Mouse (Mus musculus) T-helper 1 cell (primary cell): ENCODE results near the gene Prmt8.

Source experiments
- in situ Hi-C: fragments of 300-600 bp; cut with MboI, MseI; formaldehyde crosslinking; loops from one replicate; pipeline ENCODE4 v1.15.1; 2025; ENCODE audit warnings: high pct_unique_total_duplicates

The Prmt8 gene

DNA sequence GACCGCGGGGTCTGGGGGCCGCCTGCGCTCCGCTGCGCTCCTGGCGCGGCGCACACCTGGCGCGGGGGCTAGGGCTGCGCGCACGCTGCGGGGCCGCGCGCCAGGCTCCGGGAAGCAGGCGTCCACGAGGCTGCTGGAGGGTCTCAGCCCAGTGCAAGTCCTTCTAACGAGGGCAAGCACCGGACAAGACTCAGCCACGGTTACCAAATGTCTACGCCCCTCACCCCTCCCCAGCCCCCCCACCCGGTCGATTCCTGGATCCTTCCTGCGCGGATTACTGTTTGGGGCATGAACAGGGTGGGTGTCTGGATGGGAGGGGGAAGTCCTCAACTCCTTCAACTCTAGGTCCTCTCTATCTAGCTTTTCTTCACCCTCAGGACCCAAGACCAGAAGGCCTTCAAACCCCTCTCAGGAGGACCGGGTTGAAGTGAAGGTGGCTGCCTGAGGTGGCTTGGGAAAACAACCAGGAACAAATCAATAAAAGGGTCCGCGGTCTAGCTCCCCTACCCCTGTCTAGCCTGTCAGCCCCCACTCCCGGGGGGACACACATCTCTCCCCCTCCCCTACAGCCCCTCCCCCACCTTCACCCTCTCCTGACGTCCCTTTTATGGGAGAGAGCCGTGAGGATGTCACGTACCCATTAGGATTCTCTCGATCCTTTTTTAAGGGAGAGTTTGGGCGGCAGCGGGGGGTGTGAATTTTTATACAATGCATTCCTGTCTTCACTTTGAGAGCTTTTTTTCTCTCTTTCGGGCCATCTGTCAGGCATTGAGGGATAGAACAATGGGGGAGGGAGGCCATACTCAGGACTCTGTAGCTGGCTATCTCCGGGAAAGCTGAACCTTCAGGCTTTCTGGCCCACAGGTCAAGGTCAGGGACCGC is at the start of gene Prmt8:
Gene Prmt8 (minus strand): TSS at position 198 of the 882 bp plus-strand sequence.
- in situ Hi-C loops, result no loop called here

DNA sequence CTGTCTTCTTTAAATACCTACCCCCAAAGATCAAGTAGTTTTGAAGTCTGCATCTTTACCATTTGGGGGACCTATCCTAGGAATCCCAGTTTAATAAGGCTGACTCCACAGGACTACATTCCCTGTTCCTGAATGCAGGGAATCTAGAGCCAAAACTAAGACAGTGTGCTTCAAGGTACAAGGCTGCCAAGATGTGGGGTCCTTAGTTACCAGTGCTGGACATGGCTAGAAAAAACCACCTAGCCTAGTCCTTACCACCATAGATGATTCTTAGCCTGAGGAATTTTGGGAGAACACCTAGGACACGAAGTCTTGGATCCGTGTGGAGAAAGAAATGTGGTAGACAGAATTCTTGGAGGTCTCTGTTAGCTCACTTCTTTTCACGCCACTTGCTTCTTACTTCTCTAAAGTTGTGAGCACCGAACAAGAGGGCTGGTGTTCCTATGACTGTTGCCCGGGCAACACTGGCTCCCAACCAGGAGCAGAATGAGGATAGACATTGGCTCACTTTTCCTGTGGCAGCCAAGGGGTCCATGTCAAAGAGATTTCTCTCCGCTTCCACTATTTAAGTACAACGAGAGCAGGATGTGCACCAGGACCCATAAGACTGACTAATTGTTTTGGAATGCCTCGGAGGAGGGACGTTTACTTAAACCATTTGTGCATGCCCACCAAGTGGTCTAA is 33.9 kb upstream of the Prmt8 start:
- in situ Hi-C loops, result loop anchor here (25.0 kb wide), 1 partner anchor 1359 kb away; no protein-coding TSS in a partner anchor

DNA sequence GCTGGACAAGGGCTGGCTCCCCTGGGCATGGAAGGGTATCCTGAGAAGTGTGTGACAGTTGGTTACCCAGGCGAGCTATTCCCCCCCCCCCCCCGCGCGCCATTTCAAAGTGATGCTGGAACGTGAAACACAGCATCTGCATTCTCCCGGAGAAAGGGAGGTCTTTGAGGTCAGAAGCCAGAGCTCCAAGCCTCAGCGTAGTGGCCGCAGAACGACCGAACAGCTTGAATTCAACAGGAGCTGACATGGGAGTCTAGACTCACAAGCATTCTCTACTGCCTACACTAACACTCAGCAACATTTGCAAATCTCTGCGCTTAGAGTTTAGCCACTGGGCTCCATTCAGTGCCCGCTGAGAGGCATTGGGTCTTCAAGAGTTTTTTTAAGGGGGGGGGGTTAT is 32.9 kb upstream of the Prmt8 start:
- in situ Hi-C loops, result loop anchor here (25.0 kb wide), 1 partner anchor 1360 kb away; no protein-coding TSS in a partner anchor

- in situ Hi-C loops, result no loop called here
Observed at GRCm38 (mm10) chr6:127790023-127790422, 20.8 kb upstream of the Prmt8 start.

GRCm38 (mm10) chr6:127770806-127771205 is 1.5 kb upstream of the Prmt8 start:
- in situ Hi-C loops, result no loop called here

- in situ Hi-C loops, result no loop called here
Observed at GRCm38 (mm10) chr6:127768621-127769274, 524 bp downstream of the Prmt8 start.

DNA sequence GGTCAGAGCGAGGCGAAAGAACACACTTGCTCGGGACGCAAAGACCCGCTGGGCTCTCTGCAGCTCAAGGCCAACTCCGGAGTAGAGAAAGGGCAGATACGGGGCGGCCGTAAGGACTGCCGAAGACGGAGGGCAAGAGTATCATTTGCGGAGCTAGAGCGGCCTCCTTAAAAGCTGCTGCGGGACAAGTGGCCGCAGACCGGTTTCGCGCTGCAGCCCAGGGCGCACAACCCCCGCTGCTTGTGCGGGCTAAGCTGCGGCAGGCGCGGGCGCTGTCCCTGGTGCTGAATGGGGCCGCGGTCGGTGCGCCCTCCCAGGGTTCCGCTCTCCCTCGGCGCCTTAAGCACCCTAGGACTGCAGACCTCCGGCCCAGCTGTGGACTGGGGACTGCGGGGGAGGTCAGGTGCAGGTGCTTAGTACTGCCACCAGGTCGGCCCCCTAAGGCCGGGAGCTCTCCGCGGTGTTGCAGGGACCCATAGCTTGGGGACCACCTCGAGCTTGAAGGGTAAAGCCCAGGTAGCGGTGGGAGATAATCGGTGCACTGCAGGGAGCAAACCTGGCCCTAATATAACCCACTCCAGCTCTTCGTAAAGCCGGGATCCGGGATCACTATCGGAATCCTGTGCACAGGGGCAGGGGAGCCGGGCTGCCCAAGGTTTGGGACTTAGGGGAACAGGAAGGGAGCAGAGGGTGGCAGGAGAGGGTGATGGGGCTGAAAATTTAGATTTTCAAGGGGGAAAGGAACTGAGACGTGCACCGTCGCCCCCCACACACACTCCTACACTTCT is 1.4 kb downstream of the Prmt8 start:
- in situ Hi-C loops, result no loop called here

DNA sequence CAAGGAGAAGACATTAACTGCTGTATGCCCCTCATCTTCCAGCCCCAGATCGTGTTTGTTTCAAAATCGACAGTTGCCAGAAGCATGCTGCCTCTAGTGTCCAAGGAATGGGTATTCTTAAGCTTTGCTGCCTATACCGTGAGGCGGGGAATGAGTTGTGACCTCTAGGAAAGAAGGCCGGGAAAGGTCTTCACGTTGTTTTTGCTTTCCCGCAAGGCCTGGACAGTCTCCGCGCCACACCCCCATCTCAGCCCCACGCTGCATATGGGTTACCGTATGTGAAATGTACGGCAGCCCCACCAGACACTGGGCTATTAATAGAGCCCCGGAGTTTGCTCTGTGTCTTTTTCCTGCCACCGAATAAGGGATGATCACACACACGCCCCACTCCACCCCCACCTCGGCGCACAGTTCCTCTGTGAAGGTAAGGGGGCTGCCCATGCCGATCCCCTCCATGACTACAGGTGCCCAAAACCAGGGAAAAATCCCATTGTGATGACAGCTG is 2.0 kb downstream of the Prmt8 start:
- in situ Hi-C loops, result no loop called here

GRCm38 (mm10) chr6:127766641-127767200 is 2.6 kb downstream of the Prmt8 start:
- in situ Hi-C loops, result no loop called here

- in situ Hi-C loops, result no loop called here
Observed at GRCm38 (mm10) chr6:127766041-127766604, 3.1 kb downstream of the Prmt8 start.

DNA sequence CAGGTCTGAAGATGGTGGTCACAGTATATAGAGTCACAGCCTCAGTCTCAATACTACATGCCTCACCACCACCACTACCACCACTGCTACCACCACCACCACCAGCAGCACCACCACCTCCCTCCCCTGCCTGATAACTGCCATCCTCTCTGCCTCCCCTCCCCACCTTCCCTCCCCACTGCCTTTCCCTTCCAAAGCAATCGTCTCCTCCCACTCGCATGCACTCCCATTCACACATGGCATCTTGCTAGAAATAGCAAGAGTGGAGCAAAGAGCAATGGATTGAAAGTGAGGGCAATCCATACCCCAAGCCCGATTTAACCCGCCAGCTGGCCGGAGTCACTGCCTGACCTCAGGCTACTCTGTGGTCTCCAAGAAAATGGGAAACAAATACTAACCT is 3.7 kb downstream of the Prmt8 start:
- in situ Hi-C loops, result no loop called here

DNA sequence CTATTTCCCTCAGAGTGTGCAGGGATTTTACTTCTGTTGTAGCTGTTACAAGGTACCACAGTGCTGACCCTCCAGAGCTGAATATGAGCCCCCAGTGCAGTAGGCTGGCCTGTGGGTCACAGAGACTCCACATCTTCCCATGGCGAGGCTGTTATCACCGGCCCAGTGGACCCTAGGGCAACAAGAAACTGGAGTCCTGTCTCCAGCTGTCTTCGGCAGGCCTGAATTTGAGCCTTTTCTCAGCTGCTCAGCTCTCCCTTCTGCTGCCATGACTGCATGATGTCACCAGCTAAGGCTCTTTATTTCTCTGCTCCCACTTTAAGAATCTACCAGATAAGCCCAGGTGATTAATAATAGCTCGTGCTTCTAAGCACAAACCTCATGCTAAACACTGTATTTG is 11.0 kb downstream of the Prmt8 start:
- in situ Hi-C loops, result loop anchor here (10.0 kb wide), 1 partner anchor 1543 kb away; no protein-coding TSS in a partner anchor

DNA sequence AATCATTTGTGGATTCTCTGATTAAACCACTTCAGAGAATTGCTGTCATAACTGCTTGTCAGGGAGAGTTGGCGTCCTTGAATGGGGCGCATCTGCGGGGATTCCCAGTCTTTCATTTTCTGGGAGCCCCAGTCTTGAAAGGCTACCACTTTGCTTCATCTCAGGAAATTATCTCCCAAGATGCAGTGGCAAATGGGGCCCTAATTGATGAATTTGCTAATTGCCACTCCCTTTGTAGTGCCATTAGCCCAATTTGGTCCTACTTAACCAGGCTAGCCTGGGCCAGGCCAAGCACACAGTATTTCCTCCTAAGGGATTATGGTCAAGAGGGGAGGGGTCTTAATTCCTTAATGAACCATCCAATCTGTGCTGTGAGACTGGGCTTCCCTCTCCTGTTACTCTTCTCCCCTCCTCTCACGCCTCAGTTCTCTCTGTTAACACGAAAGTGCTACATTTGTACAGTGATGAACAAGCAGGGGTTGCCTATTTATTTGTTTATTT is 11.6 kb downstream of the Prmt8 start:
- in situ Hi-C loops, result loop anchor here (10.0 kb wide), 1 partner anchor 1543 kb away; no protein-coding TSS in a partner anchor

DNA sequence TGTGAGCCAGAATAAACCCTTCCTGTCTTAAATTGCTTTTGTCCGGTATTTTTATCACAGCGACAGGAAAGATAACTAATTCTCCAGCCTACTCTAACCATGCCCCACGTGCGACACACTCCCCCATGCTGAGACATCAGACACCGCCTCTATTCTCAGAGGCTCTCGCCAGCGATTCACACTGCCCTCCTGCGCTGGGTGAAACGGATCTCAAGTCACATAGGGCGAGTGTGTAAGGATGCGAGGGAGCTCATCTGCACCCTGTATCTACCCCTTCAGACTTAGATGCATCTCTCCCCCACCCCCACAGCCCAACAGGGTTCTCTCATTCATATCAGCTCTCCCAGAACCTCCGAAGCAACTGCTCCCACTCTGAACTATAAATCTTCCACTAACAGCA is 12.4 kb downstream of the Prmt8 start:
- in situ Hi-C loops, result loop anchor here (10.0 kb wide), 1 partner anchor 1542 kb away; no protein-coding TSS in a partner anchor

- in situ Hi-C loops, result loop anchor here (10.0 kb wide), 1 partner anchor 1538 kb away; no protein-coding TSS in a partner anchor
Observed at GRCm38 (mm10) chr6:127753228-127753627, 16.0 kb downstream of the Prmt8 start.

DNA sequence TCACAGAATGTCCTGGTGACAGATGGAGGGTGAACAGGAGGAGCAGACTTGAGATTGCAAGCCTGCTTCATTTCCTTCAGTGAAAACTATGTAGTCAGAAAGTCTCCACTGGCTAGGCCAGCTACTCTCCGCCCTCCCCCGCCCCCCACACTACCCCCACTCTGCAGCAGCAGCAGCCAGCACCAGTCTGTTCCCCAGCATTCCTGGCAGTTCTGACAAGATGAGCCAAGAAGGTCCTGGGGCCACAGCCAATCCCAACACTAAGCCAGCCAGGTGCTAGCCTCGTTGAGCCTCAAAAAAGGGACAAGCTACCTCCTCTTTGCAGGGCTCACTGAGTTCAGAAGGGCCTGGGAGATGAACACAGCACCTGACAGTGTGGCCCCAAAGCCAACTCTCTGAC is 16.6 kb downstream of the Prmt8 start:
- in situ Hi-C loops, result loop anchor here (10.0 kb wide), 1 partner anchor 1538 kb away; no protein-coding TSS in a partner anchor

DNA sequence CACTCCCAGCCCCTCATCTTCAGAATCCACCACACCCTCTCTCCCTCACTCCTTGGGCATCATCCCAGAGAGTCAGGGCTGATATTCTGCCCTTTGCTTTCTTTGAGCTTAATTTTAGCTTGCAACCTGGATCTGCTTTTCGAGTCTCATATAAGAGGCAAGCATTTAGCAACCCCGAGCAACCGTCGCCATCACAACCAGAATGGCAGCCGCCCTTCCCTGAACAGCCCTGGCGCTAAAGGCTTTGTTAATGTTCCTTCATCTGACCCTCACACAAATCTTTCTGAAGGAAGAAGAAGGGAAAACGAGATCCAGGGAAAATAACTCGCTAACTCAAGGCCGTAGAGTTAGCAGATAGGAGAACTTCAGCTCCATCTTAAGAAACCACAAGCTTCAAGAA is 17.8 kb downstream of the Prmt8 start:
- in situ Hi-C loops, result loop anchor here (10.0 kb wide), 1 partner anchor 1537 kb away; no protein-coding TSS in a partner anchor

- in situ Hi-C loops, result no loop called here
Observed at GRCm38 (mm10) chr6:127748793-127749192, 20.5 kb downstream of the Prmt8 start.

DNA sequence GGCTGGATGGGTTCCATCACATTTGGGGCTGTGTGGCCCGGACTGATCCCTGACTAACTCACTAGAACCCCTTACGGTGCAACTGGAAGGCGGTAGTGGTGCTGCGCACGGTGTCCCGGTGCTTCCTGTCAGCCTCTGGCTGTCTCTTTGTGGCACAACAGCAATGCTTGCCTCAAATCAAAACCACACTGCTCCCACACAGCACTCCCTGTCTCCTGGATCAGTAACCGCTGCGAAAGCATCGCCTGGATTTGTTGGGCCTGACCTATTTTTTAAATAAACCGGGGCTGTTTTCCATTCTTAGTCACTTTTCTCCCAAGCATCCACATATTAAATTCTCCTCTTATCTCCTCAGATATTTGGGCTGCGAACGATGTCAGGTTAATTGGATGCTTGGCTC is 27.0 kb downstream of the Prmt8 start:
- in situ Hi-C loops, result no loop called here

DNA sequence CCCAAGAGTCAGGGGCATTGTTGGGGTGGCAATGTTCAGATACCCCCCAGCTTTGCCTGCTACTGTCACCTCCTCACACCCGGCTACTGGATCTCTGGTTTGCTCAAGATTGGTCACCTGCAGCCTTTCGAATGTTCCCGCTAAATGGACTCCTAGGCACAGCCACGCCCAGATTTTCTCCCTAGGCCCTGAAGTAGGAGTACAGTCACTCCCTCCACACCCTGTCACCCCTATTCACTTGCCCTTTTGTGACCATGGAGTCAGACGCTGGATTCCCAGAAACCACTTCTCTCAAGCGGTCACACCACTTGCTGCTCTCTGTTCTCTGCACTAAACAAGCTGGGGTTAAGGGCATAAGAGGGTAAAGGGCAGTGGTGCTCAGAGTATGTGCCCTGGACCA is 28.1 kb downstream of the Prmt8 start:
- in situ Hi-C loops, result no loop called here
